Mouse (Mus musculus) embryonic facial prominence, embryonic 14.5 days (tissue): Measurements from ENCODE around the gene Shank1. TPM values are rescaled to one million over a fixed set of nuclear protein-coding genes. Genes with fewer than 3 reads are reported as not detected.

Experiments
- ATAC-seq: fragments of 200-750 bp; cut with Nextera tagmentation; 2 replicates; pipeline ENCODE4 v1.8.0; 2017; ENCODE audit warnings: low read depth, moderate number of reproducible peaks, moderate TSS enrichment
- DNase-seq: peaks from one replicate; pipeline ENCODE4 v3.0.0-alpha.2; 2015; ENCODE audit warnings: low spot score
- H3K27ac ChIP-seq: fragments of 300-500 bp; sonication (generic); replicated peaks from 2 replicates; pipeline ENCODE4 v1.5.1; 2014; ENCODE audit warnings: low read depth, mild to moderate bottlenecking, low read length, moderate library complexity
- H3K27me3 ChIP-seq: fragments of 300-500 bp; sonication (generic); replicated peaks from 2 replicates; pipeline ENCODE4 v1.6.1; 2014; ENCODE audit warnings: low read length; ENCODE audit not compliant: control insufficient read depth, insufficient read depth
- H3K36me3 ChIP-seq: fragments of 300-500 bp; sonication (generic); 2 replicates; pipeline ENCODE4 v1.6.1; 2014; ENCODE audit warnings: low read length, mixed read lengths; ENCODE audit not compliant: control insufficient read depth, insufficient read depth
- H3K4me1 ChIP-seq: fragments of 300-500 bp; sonication (generic); 2 replicates; pipeline ENCODE4 v1.6.1; 2014; ENCODE audit warnings: antibody characterized with exemption, low read length; ENCODE audit not compliant: control insufficient read depth, insufficient read depth
- H3K4me2 ChIP-seq: fragments of 300-500 bp; sonication (generic); 2 replicates; pipeline ENCODE4 v1.6.1; 2014; ENCODE audit warnings: low read depth, mild to moderate bottlenecking, low read length, moderate library complexity, mixed read lengths
- H3K4me3 ChIP-seq: fragments of 300-500 bp; sonication (generic); 2 replicates; pipeline ENCODE4 v1.5.1; 2014; ENCODE audit warnings: low read depth, mild to moderate bottlenecking, low read length
- H3K9ac ChIP-seq: fragments of 300-500 bp; sonication (generic); 2 replicates; pipeline ENCODE4 v1.6.1; 2014; ENCODE audit warnings: low read depth, mild to moderate bottlenecking, low read length, moderate library complexity, mixed read lengths
- H3K9me3 ChIP-seq: fragments of 300-500 bp; sonication (generic); 2 replicates; pipeline ENCODE4 v1.6.1; 2016; ENCODE audit warnings: low read length; ENCODE audit not compliant: control insufficient read depth
- WGBS: fragments of 180-500 bp; shearing (Covaris S2); extraction: QIAGEN DNeasy Blood & Tissue Kit; methylation state at CpG from one replicate; pipeline ENCODE4 v1.1.7; 2014; 5-methylcytosine and 5-hydroxymethylcytosine counted together
- polyA plus RNA-seq: library from polyadenylated mRNA; unstranded; fragments of >200 nt; fragmentation: Nextera tagmentation; extraction: Ambion mirVana; gene quantifications from 2 replicates; pipeline ENCODE4 v1.2.1, GENCODE M21; 2014

The Shank1 gene
- polyA plus RNA-seq, 1 experiment from 2014 or later: 3.7 TPM

DNA sequence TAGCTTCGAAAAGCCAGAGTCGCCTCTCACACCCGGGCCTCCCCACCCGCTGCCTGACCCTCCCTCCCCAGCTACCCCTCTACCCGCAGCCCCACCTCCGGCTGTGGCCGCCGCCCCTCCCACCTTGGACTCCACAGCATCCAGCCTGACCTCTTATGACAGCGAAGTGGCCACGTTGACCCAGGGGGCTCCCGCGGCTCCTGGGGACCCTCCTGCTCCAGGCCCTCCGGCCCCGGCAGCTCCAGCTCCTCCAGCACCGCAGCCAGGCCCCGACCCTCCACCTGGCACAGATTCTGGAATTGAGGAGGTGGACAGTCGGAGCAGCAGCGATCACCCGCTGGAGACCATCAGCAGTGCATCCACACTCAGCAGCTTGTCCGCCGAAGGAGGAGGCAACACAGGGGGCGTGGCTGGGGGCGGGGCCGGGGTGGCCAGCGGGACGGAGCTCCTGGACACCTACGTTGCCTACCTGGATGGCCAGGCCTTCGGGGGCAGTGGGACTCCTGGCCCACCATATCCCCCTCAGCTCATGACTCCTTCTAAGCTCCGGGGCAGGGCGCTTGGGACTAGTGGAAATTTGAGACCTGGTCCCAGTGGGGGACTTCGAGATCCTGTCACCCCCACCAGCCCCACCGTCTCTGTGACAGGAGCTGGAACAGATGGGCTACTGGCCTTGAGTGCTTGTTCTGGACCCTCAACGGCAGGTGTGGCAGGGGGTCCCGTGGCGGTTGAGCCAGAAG is 43.7 kb downstream of the Shank1 start:
- WGBS: under 1% methylated on average over 18 of the region's 35 CpGs
- peaks cover 94% of the 10 kb centered on the region for H3K27me3 ChIP-seq
- no peak overlapping the region for H3K9ac ChIP-seq
- H3K4me3 ChIP-seq: peak overlapping the region; percentile 21
- H3K4me1 ChIP-seq: peaks cover 6% of the 10 kb centered on the region; the same call in 1 of the 2 replicates
- DNase-seq (no peak), ATAC-seq (no peak)
- no peaks in the 10 kb centered on the region for H3K9me3 ChIP-seq
- H3K27ac ChIP-seq: no peak overlapping the region
- H3K4me2 ChIP-seq: peak overlapping the region; percentile 38; the same call in 1 of the 2 replicates
- no peaks in the 10 kb centered on the region for H3K36me3 ChIP-seq

DNA sequence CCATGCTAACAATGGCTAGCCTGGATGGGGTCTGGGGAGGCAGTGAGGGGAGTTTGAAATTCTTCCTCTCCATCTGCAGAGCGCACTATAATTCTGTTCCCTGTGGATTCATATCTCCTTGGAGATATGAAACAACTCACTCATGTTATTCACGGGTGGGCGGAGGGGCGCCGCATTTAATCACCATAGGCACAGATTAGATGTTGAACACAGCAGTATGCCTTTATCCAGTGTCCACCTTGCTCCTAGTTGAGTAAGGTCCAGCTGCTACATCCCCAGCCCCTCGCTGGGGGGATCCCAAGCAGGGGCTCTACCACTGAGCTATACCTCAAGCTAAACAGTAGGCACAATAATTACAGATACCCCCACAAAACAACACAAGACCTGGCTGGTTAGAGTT is 45.4 kb downstream of the Shank1 start:
- Histone ChIP-seq H3K4me2 (no peak overlapping the region), H3K9me3 (no peaks in the 10 kb centered on the region), H3K27me3 (peaks cover 91% of the 10 kb centered on the region), H3K9ac (no peak overlapping the region), H3K4me3 (no peak overlapping the region), H3K4me1 (peaks cover 13% of the 10 kb centered on the region), H3K27ac (no peak overlapping the region), H3K36me3 (no peaks in the 10 kb centered on the region)
- WGBS: 75% methylated on average over 6 of the region's 6 CpGs
- ATAC-seq (no peak), DNase-seq (no peak)

DNA sequence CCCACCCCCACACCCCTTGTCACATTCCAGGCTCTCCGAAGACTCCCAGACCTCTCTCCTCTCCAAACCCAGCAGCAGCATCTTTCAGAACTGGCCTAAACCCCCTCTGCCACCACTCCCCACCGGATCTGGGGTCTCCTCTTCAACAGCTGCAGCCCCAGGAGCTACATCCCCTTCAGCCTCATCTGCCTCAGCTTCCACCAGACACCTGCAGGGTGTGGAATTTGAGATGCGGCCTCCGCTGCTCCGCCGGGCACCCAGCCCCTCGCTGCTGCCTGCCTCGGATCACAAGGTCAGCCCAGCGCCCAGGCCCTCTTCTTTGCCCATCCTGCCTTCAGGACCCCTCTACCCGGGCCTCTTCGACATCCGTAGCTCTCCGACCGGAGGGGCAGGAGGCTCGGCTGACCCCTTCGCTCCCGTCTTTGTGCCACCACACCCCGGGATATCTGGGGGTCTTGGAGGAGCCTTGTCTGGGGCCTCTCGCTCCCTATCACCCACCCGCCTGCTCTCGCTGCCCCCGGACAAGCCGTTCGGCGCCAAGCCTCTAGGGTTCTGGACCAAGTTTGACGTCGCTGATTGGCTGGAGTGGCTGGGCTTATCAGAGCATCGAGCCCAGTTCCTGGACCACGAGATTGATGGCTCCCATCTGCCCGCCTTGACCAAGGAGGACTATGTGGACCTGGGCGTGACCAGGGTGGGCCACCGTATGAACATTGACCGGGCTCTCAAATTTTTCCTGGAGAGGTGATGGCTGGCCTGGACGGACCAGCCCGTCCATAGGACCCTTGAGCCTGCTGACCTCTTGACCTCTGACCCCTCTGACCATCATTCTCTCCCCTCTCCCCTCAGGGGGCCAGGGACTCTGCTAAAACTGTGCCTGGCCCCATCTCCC is 46.8 kb downstream of the Shank1 start:
- Histone ChIP-seq H3K9ac (no peak overlapping the region), H3K36me3 (no peaks in the 10 kb centered on the region), H3K4me2 (0 out of 2 replicates have a peak overlapping the region, but pooled peaks have one; percentile 0), H3K4me3 (no peak overlapping the region), H3K27ac (no peak overlapping the region), H3K4me1 (peaks cover 7% of the 10 kb centered on the region; the same call in 1 of the 2 replicates), H3K9me3 (no peaks in the 10 kb centered on the region), H3K27me3 (peaks cover 88% of the 10 kb centered on the region)
- DNase-seq: no peak
- ATAC-seq: no peak
- whole genome bisulfite sequencing: 3% methylated on average over 31 of the region's 35 CpGs

DNA sequence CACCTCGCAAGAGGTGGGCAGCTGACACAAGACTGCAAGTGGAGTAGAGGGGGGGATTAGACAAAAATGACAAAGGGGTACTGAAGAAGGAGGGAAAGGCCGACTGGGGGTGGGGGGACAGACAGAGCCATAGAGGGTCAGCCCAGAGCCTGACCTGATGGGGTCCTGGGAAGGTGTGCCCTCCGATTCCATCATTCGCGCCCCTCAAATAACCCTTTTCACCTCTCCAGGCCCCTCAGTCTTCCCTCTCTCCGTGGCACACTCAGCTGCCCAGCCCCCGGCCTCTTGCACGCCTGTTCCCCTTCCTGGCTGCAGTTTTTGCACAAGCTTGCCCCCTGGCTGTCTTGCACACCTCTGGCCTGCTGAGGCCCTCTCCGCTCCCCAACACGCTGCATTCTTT is 47.5 kb downstream of the Shank1 start:
- WGBS: 18% methylated on average over 10 of the region's 10 CpGs
- H3K9ac ChIP-seq: no peak overlapping the region
- no peak for DNase-seq

DNA sequence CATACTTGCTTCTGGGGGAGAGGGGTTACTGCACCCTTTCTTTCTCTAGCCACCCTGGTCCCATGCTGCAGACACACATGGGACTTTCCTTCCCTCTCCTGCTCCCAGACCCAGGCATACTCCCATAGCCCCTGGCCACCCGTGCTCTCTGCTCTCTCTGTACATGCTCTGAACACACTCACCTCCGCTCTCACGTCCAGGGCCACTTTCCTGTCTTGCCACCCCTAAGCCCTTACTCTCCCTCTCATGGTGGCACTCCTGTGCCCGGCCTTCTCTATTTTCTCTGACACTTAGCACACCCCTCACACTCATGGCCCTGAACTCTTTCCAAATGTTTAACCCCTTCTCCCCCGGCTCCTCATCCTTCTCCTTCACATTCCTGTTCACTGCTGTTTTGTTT is 48.0 kb downstream of the Shank1 start:
- Histone ChIP-seq H3K4me3 (no peak overlapping the region), H3K9me3 (no peaks in the 10 kb centered on the region), H3K4me2 (no peak overlapping the region), H3K36me3 (no peaks in the 10 kb centered on the region), H3K9ac (no peak overlapping the region), H3K4me1 (peaks cover 7% of the 10 kb centered on the region; the same call in 1 of the 2 replicates), H3K27me3 (peaks cover 80% of the 10 kb centered on the region), H3K27ac (no peak overlapping the region)
- WGBS: 16% methylated on average over 5 of the region's 5 CpGs
- ATAC-seq (no peak), DNase-seq (no peak)

More for the DNA sequence above, 47.5 kb downstream of the Shank1 start:
- peaks cover 84% of the 10 kb centered on the region for H3K27me3 ChIP-seq
- no peak overlapping the region for H3K4me3 ChIP-seq
- H3K27ac ChIP-seq: no peak overlapping the region
- H3K4me1 ChIP-seq: peaks cover 7% of the 10 kb centered on the region; the same call in 1 of the 2 replicates
- H3K4me2 ChIP-seq: no peak overlapping the region
- no peak for ATAC-seq
- H3K36me3 ChIP-seq: no peaks in the 10 kb centered on the region
- no peaks in the 10 kb centered on the region for H3K9me3 ChIP-seq

DNA sequence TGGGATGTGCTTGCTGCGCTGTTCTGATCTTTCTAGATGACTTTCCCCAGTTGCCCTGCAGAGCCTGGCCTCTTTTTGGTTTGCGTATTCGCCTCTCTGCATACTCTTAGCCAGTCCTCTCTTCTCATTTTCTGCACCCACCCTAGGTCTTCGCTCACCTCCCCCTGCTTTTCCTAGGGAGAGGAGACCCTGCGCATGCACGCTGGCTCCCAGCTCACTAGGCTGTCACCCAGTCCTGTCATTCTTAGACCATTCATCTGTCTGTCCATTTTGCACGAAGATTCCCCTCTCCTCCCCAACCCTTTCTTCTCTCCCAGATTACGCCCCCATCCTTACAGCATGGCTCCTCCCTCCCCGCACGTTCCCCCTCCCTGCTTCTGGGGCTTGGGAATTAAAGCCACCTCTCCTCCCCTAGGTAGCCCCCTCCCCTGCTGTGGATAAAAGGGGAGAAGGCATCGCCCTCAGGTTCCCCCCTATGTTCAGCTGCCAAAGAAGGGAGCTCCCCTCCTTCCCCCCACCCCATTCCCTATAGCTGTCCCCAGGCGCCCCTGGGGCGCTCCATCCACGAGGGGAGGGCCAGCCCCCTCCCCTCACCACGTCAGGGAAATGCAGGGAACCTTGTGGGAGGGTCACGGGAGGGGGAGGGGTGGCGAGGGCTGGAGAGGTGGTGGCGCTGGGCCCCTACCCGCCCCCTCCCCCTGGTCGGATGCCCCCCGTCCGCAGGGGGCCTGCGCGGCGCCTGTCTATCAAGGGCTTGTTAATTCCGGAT is 49.0 kb downstream of the Shank1 start:
- no peak overlapping the region for H3K27ac ChIP-seq
- H3K4me2 ChIP-seq: peak overlapping the region; percentile 85
- H3K4me3 ChIP-seq: peak overlapping the region; percentile 44
- H3K4me1 ChIP-seq: peaks cover 7% of the 10 kb centered on the region; the same call in 1 of the 2 replicates
- H3K9me3 ChIP-seq: no peaks in the 10 kb centered on the region
- H3K9ac ChIP-seq: peak overlapping the region; percentile 54
- DNase-seq (no peak), ATAC-seq (no peak)
- peaks cover 69% of the 10 kb centered on the region for H3K27me3 ChIP-seq
- no peaks in the 10 kb centered on the region for H3K36me3 ChIP-seq
- WGBS: 3% methylated on average over 10 of the region's 26 CpGs

DNA sequence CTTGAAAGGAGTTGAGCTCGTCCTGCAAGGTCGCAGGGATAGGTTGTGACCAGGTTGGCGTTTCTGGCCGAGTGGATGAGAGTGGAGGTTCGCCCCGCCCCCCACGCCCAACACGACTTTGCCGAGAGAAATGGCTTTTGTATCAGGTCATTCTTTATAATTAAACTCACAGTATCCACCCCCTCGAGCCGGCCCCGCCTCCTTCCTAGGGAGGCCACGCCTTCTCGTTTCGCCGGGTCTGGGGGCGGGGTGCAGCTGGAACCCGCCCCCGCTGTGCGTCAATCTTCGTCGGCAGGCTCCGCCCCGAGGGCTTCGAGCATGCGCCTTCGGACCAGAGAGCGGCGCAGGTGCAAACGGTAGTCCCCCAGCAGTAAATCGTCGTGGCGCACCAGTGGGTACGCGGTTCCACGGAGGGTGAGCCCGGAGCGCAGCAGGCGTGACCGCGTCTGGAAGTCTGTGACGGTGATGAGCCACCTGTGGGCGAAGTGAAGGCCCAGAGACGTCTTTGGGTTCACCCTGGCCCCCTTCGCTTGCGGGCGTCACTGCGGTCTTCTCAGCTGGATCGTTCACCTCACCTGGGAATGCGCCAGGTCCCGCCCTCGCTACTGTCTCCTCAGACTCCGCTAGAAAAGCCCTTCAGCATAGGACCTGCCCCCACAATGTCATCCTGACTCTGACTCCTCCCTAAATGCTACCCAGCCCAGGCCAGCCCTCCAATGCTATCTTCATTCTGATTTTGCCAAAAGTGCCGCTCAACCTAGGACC is 50.0 kb downstream of the Shank1 start:
- WGBS: under 1% methylated on average over 39 of the region's 54 CpGs
- peaks cover 59% of the 10 kb centered on the region for H3K27me3 ChIP-seq
- H3K36me3 ChIP-seq: no peaks in the 10 kb centered on the region
- peak overlapping the region; percentile 54 for H3K9ac ChIP-seq
- DNase-seq (peak; percentile 93), ATAC-seq (peak; percentile 74)
- peaks cover 7% of the 10 kb centered on the region; the same call in 1 of the 2 replicates for H3K4me1 ChIP-seq
- peak overlapping the region; percentile 85 for H3K4me2 ChIP-seq
- H3K4me3 ChIP-seq: peak overlapping the region; percentile 44
- H3K9me3 ChIP-seq: no peaks in the 10 kb centered on the region
- no peak overlapping the region for H3K27ac ChIP-seq
